Mouse (Mus musculus): ENCODE data around the gene Spred1. TPM values are rescaled to one million over a fixed set of nuclear protein-coding genes. Genes with fewer than 3 reads are reported as not detected.

The Spred1 gene
- total RNA-seq, 1 experiment = 44.7 TPM

GRCm38 (mm10) chr2:117133541-117133940 lies 12.4 kb downstream of the Spred1 start:
- Histone ChIP-seq H3K9ac (ENCODE audit: insufficient read depth, low read depth, low read length, poor library complexity, severe bottlenecking) (no peak overlapping the region), H3K27ac (ENCODE audit: insufficient read depth, low read depth, low read length, poor library complexity, severe bottlenecking) (no peak overlapping the region), H3K9me3 (ENCODE audit: control insufficient read depth, insufficient read depth, low read depth, low read length) (no peaks in the 10 kb centered on the region), H3K4me3 (ENCODE audit: insufficient read depth in 1 of 2, low read depth in 1 of 2, low read length in 2 of 2, poor library complexity in 1 of 2, severe bottlenecking in 1 of 2) (no peak overlapping the region), H3K4me1 (ENCODE audit: control insufficient read depth in 2 of 2, insufficient read depth in 2 of 2, low read length in 2 of 2, poor library complexity in 1 of 2) (no peaks in the 10 kb centered on the region), H3K36me3 (ENCODE audit: control insufficient read depth, insufficient read depth, low read length, poor library complexity, severe bottlenecking) (no peaks in the 10 kb centered on the region; the same call in 1 of the 2 replicates)
- no peak for DNase-seq (ENCODE audit: low read depth, low spot score)
- TF ChIP-seq HCFC1 (IDR thresholded peaks at IDR 0.05; ENCODE audit: borderline replicate concordance, insufficient read depth, low read length) (no peak), ZC3H11A (IDR thresholded peaks at IDR 0.05; ENCODE audit: borderline replicate concordance, low read depth, low read length) (no peak), MAFK (IDR thresholded peaks at IDR 0.05; ENCODE audit: insufficient read depth, low read depth, low read length) (no peak), CHD2 (IDR thresholded peaks at IDR 0.05; ENCODE audit: low read depth, low read length) (no peak), ZNF384 (IDR thresholded peaks at IDR 0.05; ENCODE audit: low read depth, low read length) (no peak)
- in situ Hi-C loops (cut with MboI; ENCODE audit: low sequenced_read_pairs in 2 of 2, unreplicated experiment in 2 of 2) = no loop called here

GRCm38 (mm10) chr2:117137751-117138150 lies 16.6 kb downstream of the Spred1 start:
- in situ Hi-C loops (cut with MboI; ENCODE audit: low sequenced_read_pairs in 2 of 2, unreplicated experiment in 2 of 2) = no loop called here

GRCm38 (mm10) chr2:117138932-117139331 lies 17.8 kb downstream of the Spred1 start:
- Histone ChIP-seq H3K36me3 (ENCODE audit: control insufficient read depth, insufficient read depth, low read length, poor library complexity, severe bottlenecking) (no peaks in the 10 kb centered on the region; the same call in 1 of the 2 replicates), H3K9ac (ENCODE audit: insufficient read depth, low read depth, low read length, poor library complexity, severe bottlenecking) (no peak overlapping the region), H3K27ac (ENCODE audit: insufficient read depth, low read depth, low read length, poor library complexity, severe bottlenecking) (no peak overlapping the region), H3K4me3 (ENCODE audit: insufficient read depth in 1 of 2, low read depth in 1 of 2, low read length in 2 of 2, poor library complexity in 1 of 2, severe bottlenecking in 1 of 2) (no peak overlapping the region), H3K9me3 (ENCODE audit: control insufficient read depth, insufficient read depth, low read depth, low read length) (no peaks in the 10 kb centered on the region), H3K4me1 (ENCODE audit: control insufficient read depth in 2 of 2, insufficient read depth in 2 of 2, low read length in 2 of 2, poor library complexity in 1 of 2) (0 out of 4 replicates have a peak, but pooled peaks cover 0 to 2% of the 10 kb centered on the region in 2 experiments)
- DNase-seq (ENCODE audit: low read depth, low spot score) = no peak
- TF ChIP-seq ZNF384 (IDR thresholded peaks at IDR 0.05; ENCODE audit: low read depth, low read length) (no peak), HCFC1 (IDR thresholded peaks at IDR 0.05; ENCODE audit: borderline replicate concordance, insufficient read depth, low read length) (no peak), ZC3H11A (IDR thresholded peaks at IDR 0.05; ENCODE audit: borderline replicate concordance, low read depth, low read length) (no peak), MAFK (IDR thresholded peaks at IDR 0.05; ENCODE audit: insufficient read depth, low read depth, low read length) (no peak), CHD2 (IDR thresholded peaks at IDR 0.05; ENCODE audit: low read depth, low read length) (no peak)
- in situ Hi-C loops (cut with MboI; ENCODE audit: low sequenced_read_pairs in 2 of 2, unreplicated experiment in 2 of 2) = no loop called here

More at GRCm38 (mm10) chr2:117137751-117138150, 16.6 kb downstream of the Spred1 start:
- H3K4me3 ChIP-seq (ENCODE audit: insufficient read depth in 1 of 2, low read depth in 1 of 2, low read length in 2 of 2, poor library complexity in 1 of 2, severe bottlenecking in 1 of 2) = no peak overlapping the region
- DNase-seq (ENCODE audit: low read depth, low spot score) = no peak
- no peaks in the 10 kb centered on the region for H3K9me3 ChIP-seq (ENCODE audit: control insufficient read depth, insufficient read depth, low read depth, low read length)
- 0 out of 4 replicates have a peak, but pooled peaks cover 0 to 2% of the 10 kb centered on the region in 2 experiments for H3K4me1 ChIP-seq (ENCODE audit: control insufficient read depth in 2 of 2, insufficient read depth in 2 of 2, low read length in 2 of 2, poor library complexity in 1 of 2)
- H3K27ac ChIP-seq (ENCODE audit: insufficient read depth, low read depth, low read length, poor library complexity, severe bottlenecking) = no peak overlapping the region
- no peak overlapping the region for H3K9ac ChIP-seq (ENCODE audit: insufficient read depth, low read depth, low read length, poor library complexity, severe bottlenecking)
- no peaks in the 10 kb centered on the region; the same call in 1 of the 2 replicates for H3K36me3 ChIP-seq (ENCODE audit: control insufficient read depth, insufficient read depth, low read length, poor library complexity, severe bottlenecking)
- no peak for TF ChIP-seq MAFK (IDR thresholded peaks at IDR 0.05; ENCODE audit: insufficient read depth, low read depth, low read length)
- no peak for TF ChIP-seq ZNF384 (IDR thresholded peaks at IDR 0.05; ENCODE audit: low read depth, low read length)
- no peak for TF ChIP-seq ZC3H11A (IDR thresholded peaks at IDR 0.05; ENCODE audit: borderline replicate concordance, low read depth, low read length)
- no peak for TF ChIP-seq HCFC1 (IDR thresholded peaks at IDR 0.05; ENCODE audit: borderline replicate concordance, insufficient read depth, low read length)
- TF ChIP-seq CHD2 (IDR thresholded peaks at IDR 0.05; ENCODE audit: low read depth, low read length) = no peak

GRCm38 (mm10) chr2:117139977-117140376 lies 18.8 kb downstream of the Spred1 start:
- TF ChIP-seq ZC3H11A (IDR thresholded peaks at IDR 0.05; ENCODE audit: borderline replicate concordance, low read depth, low read length) (no peak), HCFC1 (IDR thresholded peaks at IDR 0.05; ENCODE audit: borderline replicate concordance, insufficient read depth, low read length) (no peak), ZNF384 (IDR thresholded peaks at IDR 0.05; ENCODE audit: low read depth, low read length) (no peak), MAFK (IDR thresholded peaks at IDR 0.05; ENCODE audit: insufficient read depth, low read depth, low read length) (no peak), CHD2 (IDR thresholded peaks at IDR 0.05; ENCODE audit: low read depth, low read length) (no peak)
- Histone ChIP-seq H3K4me1 (ENCODE audit: control insufficient read depth in 2 of 2, insufficient read depth in 2 of 2, low read length in 2 of 2, poor library complexity in 1 of 2) (0 out of 4 replicates have a peak, but pooled peaks cover 0 to 2% of the 10 kb centered on the region in 2 experiments), H3K27ac (ENCODE audit: insufficient read depth, low read depth, low read length, poor library complexity, severe bottlenecking) (no peak overlapping the region), H3K9ac (ENCODE audit: insufficient read depth, low read depth, low read length, poor library complexity, severe bottlenecking) (no peak overlapping the region), H3K9me3 (ENCODE audit: control insufficient read depth, insufficient read depth, low read depth, low read length) (no peaks in the 10 kb centered on the region), H3K36me3 (ENCODE audit: control insufficient read depth, insufficient read depth, low read length, poor library complexity, severe bottlenecking) (no peaks in the 10 kb centered on the region; the same call in 1 of the 2 replicates), H3K4me3 (ENCODE audit: insufficient read depth in 1 of 2, low read depth in 1 of 2, low read length in 2 of 2, poor library complexity in 1 of 2, severe bottlenecking in 1 of 2) (no peak overlapping the region)
- DNase-seq (ENCODE audit: low read depth, low spot score) = no peak
- in situ Hi-C loops (cut with MboI; ENCODE audit: low sequenced_read_pairs in 2 of 2, unreplicated experiment in 2 of 2) = no loop called here
